22 mouse cellular contexts compared by ENCODE assay signal in genomic region chr13:16342171-16342570, GRCm38 (mm10).
"Had no signal": no experiment of that assay in that cellular context is flagged by ENCODE, and none has a peak within 500 bp of the region (broad histone marks: within the 10 kb centered on the region; RNA-seq: fewer than 3 reads in every experiment).

No protein-coding gene starts in this region.

- H3K36me3 ChIP-seq: kidney, embryonic 15.5 days; limb, embryonic 10.5 days; limb, embryonic 13.5 days; liver, embryonic 12.5 days; liver, embryonic 15.5 days; midbrain, embryonic 12.5 days; midbrain, embryonic 15.5 days; neural tube, embryonic 12.5 days; neural tube, embryonic 15.5 days; stomach, embryonic 15.5 days had no signal

- H3K4me1 ChIP-seq: kidney, embryonic 15.5 days; limb, embryonic 10.5 days; limb, embryonic 13.5 days; liver, embryonic 12.5 days; liver, embryonic 15.5 days; midbrain, embryonic 12.5 days; midbrain, embryonic 15.5 days; neural tube, embryonic 12.5 days; neural tube, embryonic 15.5 days; stomach, embryonic 15.5 days had no signal

- H3K4me2 ChIP-seq: kidney, embryonic 15.5 days; limb, embryonic 13.5 days; liver, embryonic 12.5 days; liver, embryonic 15.5 days; midbrain, embryonic 12.5 days; midbrain, embryonic 15.5 days; neural tube, embryonic 12.5 days; neural tube, embryonic 15.5 days; stomach, embryonic 15.5 days had no signal

- ATAC-seq: intestine, embryonic 16.5 days; liver, embryonic 12.5 days; midbrain, embryonic 15.5 days had no signal

- DNase-seq: kidney, adult 18-20 months; kidney, postnatal 10 days; layer of hippocampus, adult 9-11 months; liver; lung, adult 18-20 months; retina, postnatal 1 day; right cerebral cortex, postnatal 25 days; spleen, adult 18-20 months; thymus, postnatal 25 days had no signal

- H3K27ac ChIP-seq: kidney, embryonic 15.5 days; layer of hippocampus, adult 2 months; limb, embryonic 10.5 days; limb, embryonic 13.5 days; liver, embryonic 12.5 days; liver, embryonic 15.5 days; macrophage; midbrain, embryonic 12.5 days; midbrain, embryonic 15.5 days; neural tube, embryonic 12.5 days; neural tube, embryonic 15.5 days; stomach, embryonic 15.5 days had no signal

- H3K4me3 ChIP-seq: kidney, embryonic 15.5 days; layer of hippocampus, adult 2 months; limb, embryonic 10.5 days; limb, embryonic 13.5 days; liver, embryonic 12.5 days; liver, embryonic 15.5 days; midbrain, embryonic 12.5 days; midbrain, embryonic 15.5 days; neural tube, embryonic 12.5 days; neural tube, embryonic 15.5 days; stomach, embryonic 15.5 days had no signal

- H3K9me3 ChIP-seq: kidney, embryonic 15.5 days; limb, embryonic 10.5 days; limb, embryonic 13.5 days; liver, embryonic 12.5 days; liver, embryonic 15.5 days; midbrain, embryonic 12.5 days; midbrain, embryonic 15.5 days; neural tube, embryonic 12.5 days; neural tube, embryonic 15.5 days; stomach, embryonic 15.5 days had no signal

- H3K27me3 ChIP-seq: kidney, embryonic 15.5 days; limb, embryonic 13.5 days; liver, embryonic 12.5 days; liver, embryonic 15.5 days; midbrain, embryonic 12.5 days; midbrain, embryonic 15.5 days; neural tube, embryonic 12.5 days; neural tube, embryonic 15.5 days; stomach, embryonic 15.5 days had no signal

- H3K9ac ChIP-seq: kidney, embryonic 15.5 days; limb, embryonic 13.5 days; liver, embryonic 12.5 days; liver, embryonic 15.5 days; midbrain, embryonic 12.5 days; midbrain, embryonic 15.5 days; neural tube, embryonic 12.5 days; neural tube, embryonic 15.5 days; stomach, embryonic 15.5 days had no signal
